Mouse (Mus musculus): ENCODE data around the gene Dph2. TPM values are rescaled to one million over a fixed set of nuclear protein-coding genes. Genes with fewer than 3 reads are reported as not detected.

The Dph2 gene
- polyA plus RNA-seq (2014; fragmentation: Nextera tagmentation; extraction: Ambion mirVana) = 19.2 and 19.9 TPM in 2 replicates

DNA sequence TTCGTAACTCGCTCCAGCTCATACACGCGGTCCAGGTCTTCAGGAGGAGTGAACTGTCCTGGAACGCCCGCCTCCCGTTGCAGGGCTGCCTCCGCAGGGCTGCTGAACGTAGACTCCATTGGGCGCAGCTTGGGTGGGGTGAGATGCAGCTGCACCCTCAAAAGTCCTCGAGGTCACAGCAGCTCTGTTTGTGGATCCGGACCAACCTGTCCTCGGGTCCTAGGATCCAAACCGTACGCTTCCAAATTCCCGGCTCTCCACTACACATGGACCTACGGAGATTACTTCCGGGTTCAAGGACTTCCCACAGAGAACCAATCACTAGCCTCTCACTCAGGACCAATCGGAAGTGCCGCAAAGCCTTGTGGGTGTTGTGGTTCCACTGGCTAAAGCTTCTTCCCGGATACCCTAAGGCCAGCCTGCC lies at the start of gene Dph2:
Dph2 (minus strand) TSS at position 295 of the 424 bp plus-strand sequence.
- under 1% methylated on average over 21 of the region's 21 CpGs for WGBS
- Histone ChIP-seq H3K9ac (replicated peaks; ENCODE audit: low read depth, low read length) (peak within 1 kb of the TSS; percentile 40; the same call in 1 of the 2 replicates), H3K4me3 (ENCODE audit: low read depth, low read length) (peak within 1 kb of the TSS; percentile 76), H3K4me2 (replicated peaks; ENCODE audit: low read depth, low read length) (peak within 1 kb of the TSS; percentile 88), H3K9me3 (ENCODE audit: control insufficient read depth, low read depth, low read length) (no peaks in the 10 kb centered on the region), H3K36me3 (ENCODE audit: control insufficient read depth, insufficient read depth, low read length) (peaks cover 13% of the 10 kb centered on the region), H3K27me3 (ENCODE audit: control insufficient read depth, insufficient read depth, low read length) (no peaks in the 10 kb centered on the region), H3K27ac (ENCODE audit: low read length) (no peak within 1 kb of the TSS), H3K4me1 (ENCODE audit: control insufficient read depth, insufficient read depth, low read length) (0 out of 2 replicates have a peak, but pooled peaks cover 7% of the 10 kb centered on the region)
- peak; percentile 86 for ATAC-seq (ENCODE audit: insufficient number of reproducible peaks, insufficient read depth, low FRiP score, low read depth)

- no peaks in the 10 kb centered on the region for H3K27me3 ChIP-seq (ENCODE audit: control insufficient read depth, insufficient read depth, low read length)
- no peak for ATAC-seq (ENCODE audit: insufficient number of reproducible peaks, insufficient read depth, low FRiP score, low read depth)
- no peaks in the 10 kb centered on the region; the same call in 1 of the 2 replicates for H3K36me3 ChIP-seq (ENCODE audit: control insufficient read depth, insufficient read depth, low read length)
- no peak overlapping the region for H3K9ac ChIP-seq (replicated peaks; ENCODE audit: low read depth, low read length)
- H3K4me1 ChIP-seq (ENCODE audit: control insufficient read depth, insufficient read depth, low read length) = no peaks in the 10 kb centered on the region
- WGBS = 97% methylated on average over 5 of the region's 5 CpGs
- H3K27ac ChIP-seq (ENCODE audit: low read length) = no peak overlapping the region
- no peaks in the 10 kb centered on the region for H3K9me3 ChIP-seq (ENCODE audit: control insufficient read depth, low read depth, low read length)
- H3K4me2 ChIP-seq (replicated peaks; ENCODE audit: low read depth, low read length) = no peak overlapping the region
- H3K4me3 ChIP-seq (ENCODE audit: low read depth, low read length) = no peak overlapping the region
Measured at GRCm38 (mm10) chr4:117936964-117937363, 45.1 kb upstream of the Dph2 start.

DNA sequence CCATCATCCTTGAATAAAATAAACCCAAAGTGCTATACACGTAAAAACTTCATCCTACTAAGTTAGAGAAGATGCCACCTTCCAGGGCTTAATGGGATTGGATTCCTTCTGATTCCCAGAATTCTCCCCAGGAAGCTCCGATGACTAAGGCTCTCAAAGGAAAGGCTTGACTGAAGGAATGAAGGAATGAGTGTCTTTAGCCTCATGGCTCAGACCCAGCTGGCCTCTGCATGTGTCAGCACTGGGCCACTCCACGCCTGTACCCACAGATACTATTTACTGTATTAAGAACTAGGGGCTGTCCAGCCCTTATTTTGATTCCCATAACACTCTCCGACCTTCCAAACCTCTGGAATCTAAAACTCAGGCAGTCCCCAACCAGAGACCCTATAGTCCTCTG lies 42.2 kb upstream of the Dph2 start:
- WGBS = 82% methylated on average over 4 of the region's 4 CpGs
- Histone ChIP-seq H3K27me3 (ENCODE audit: control insufficient read depth, insufficient read depth, low read length) (no peaks in the 10 kb centered on the region), H3K4me3 (ENCODE audit: low read depth, low read length) (no peak overlapping the region), H3K36me3 (ENCODE audit: control insufficient read depth, insufficient read depth, low read length) (no peaks in the 10 kb centered on the region; the same call in 1 of the 2 replicates), H3K4me2 (replicated peaks; ENCODE audit: low read depth, low read length) (no peak overlapping the region), H3K4me1 (ENCODE audit: control insufficient read depth, insufficient read depth, low read length) (peaks cover 6% of the 10 kb centered on the region), H3K27ac (ENCODE audit: low read length) (no peak overlapping the region), H3K9me3 (ENCODE audit: control insufficient read depth, low read depth, low read length) (no peaks in the 10 kb centered on the region), H3K9ac (replicated peaks; ENCODE audit: low read depth, low read length) (no peak overlapping the region)
- ATAC-seq (ENCODE audit: insufficient number of reproducible peaks, insufficient read depth, low FRiP score, low read depth) = no peak

DNA sequence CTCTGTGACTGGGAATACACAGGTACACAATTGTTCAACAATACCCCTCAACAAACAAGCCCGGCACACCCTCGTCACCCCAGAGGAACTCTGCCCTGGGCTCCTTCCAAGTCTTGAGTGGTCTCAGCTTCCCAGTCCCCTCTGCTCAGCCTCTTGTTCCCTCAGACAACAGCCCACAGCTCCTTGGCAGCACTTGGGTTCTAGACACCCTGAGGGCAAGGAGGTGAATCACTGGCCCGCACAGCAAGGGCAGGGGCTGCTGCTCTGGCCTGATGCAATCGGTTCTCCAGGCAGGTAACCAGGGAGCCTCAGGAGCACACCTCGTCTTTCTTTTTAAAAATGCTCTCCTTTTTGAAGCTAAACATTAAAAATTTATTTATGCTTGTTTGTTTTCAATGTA lies 41.4 kb upstream of the Dph2 start:
- no peak overlapping the region for H3K27ac ChIP-seq (ENCODE audit: low read length)
- H3K9me3 ChIP-seq (ENCODE audit: control insufficient read depth, low read depth, low read length) = no peaks in the 10 kb centered on the region
- H3K9ac ChIP-seq (replicated peaks; ENCODE audit: low read depth, low read length) = no peak overlapping the region
- no peak overlapping the region for H3K4me3 ChIP-seq (ENCODE audit: low read depth, low read length)
- H3K4me2 ChIP-seq (replicated peaks; ENCODE audit: low read depth, low read length) = no peak overlapping the region
- no peak for ATAC-seq (ENCODE audit: insufficient number of reproducible peaks, insufficient read depth, low FRiP score, low read depth)
- WGBS = 86% methylated on average over 5 of the region's 5 CpGs
- H3K4me1 ChIP-seq (ENCODE audit: control insufficient read depth, insufficient read depth, low read length) = peaks cover 13% of the 10 kb centered on the region
- no peaks in the 10 kb centered on the region; the same call in 1 of the 2 replicates for H3K36me3 ChIP-seq (ENCODE audit: control insufficient read depth, insufficient read depth, low read length)
- H3K27me3 ChIP-seq (ENCODE audit: control insufficient read depth, insufficient read depth, low read length) = no peaks in the 10 kb centered on the region

DNA sequence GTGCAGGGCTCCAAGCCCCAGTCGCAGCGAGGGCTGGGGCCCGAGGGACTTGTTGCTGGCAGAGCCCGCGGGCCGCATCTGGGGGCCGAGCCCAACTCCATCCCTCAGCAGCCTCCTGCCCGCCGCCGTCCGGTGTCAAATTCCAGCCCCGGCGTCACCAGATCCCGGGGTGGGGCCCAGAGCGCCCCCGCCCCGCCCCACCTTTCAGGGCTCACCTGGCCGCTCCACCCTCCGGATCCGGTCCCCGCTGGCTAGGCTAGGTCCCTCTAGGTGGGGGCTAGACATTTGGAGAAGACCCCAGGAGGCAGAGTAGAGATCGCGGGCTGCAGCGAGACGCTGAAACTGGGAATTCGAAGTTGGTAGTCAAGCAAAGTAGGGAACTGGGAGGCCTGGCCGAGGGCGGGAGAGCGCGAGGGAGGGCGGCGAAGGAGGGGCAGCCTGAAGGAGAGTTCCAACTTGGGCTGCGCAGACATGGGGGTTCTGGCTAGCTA lies 37.6 kb upstream of the Dph2 start, which contains the start of gene Artn:
Artn (minus strand) TSS at position 373 of the 491 bp plus-strand sequence.
- Histone ChIP-seq H3K36me3 (ENCODE audit: control insufficient read depth, insufficient read depth, low read length) (no peaks in the 10 kb centered on the region; the same call in 1 of the 2 replicates), H3K27me3 (ENCODE audit: control insufficient read depth, insufficient read depth, low read length) (0 out of 2 replicates have a peak, but pooled peaks cover 10% of the 10 kb centered on the region), H3K4me3 (ENCODE audit: low read depth, low read length) (peak within 1 kb of the TSS; percentile 40), H3K9ac (replicated peaks; ENCODE audit: low read depth, low read length) (no peak within 1 kb of the TSS; the same call in 1 of the 2 replicates), H3K4me1 (ENCODE audit: control insufficient read depth, insufficient read depth, low read length) (peaks cover 23% of the 10 kb centered on the region), H3K4me2 (replicated peaks; ENCODE audit: low read depth, low read length) (peak within 1 kb of the TSS; percentile 86), H3K27ac (ENCODE audit: low read length) (no peak within 1 kb of the TSS; the same call in 1 of the 2 replicates), H3K9me3 (ENCODE audit: control insufficient read depth, low read depth, low read length) (no peaks in the 10 kb centered on the region)
- ATAC-seq (ENCODE audit: insufficient number of reproducible peaks, insufficient read depth, low FRiP score, low read depth) = peak; percentile 71
- 2% methylated on average over 33 of the region's 33 CpGs for WGBS

- H3K27me3 ChIP-seq (ENCODE audit: control insufficient read depth, insufficient read depth, low read length) = 0 out of 2 replicates have a peak, but pooled peaks cover 10% of the 10 kb centered on the region
- H3K4me2 ChIP-seq (replicated peaks; ENCODE audit: low read depth, low read length) = peak overlapping the region; percentile 86
- peak; percentile 26; the same call in 1 of the 2 replicates for ATAC-seq (ENCODE audit: insufficient number of reproducible peaks, insufficient read depth, low FRiP score, low read depth)
- 3% methylated on average over 13 of the region's 13 CpGs for WGBS
- H3K4me1 ChIP-seq (ENCODE audit: control insufficient read depth, insufficient read depth, low read length) = peaks cover 23% of the 10 kb centered on the region
- no peaks in the 10 kb centered on the region; the same call in 1 of the 2 replicates for H3K36me3 ChIP-seq (ENCODE audit: control insufficient read depth, insufficient read depth, low read length)
- peak overlapping the region; percentile 40 for H3K4me3 ChIP-seq (ENCODE audit: low read depth, low read length)
- H3K9ac ChIP-seq (replicated peaks; ENCODE audit: low read depth, low read length) = no peak overlapping the region; the same call in 1 of the 2 replicates
- no peak overlapping the region; the same call in 1 of the 2 replicates for H3K27ac ChIP-seq (ENCODE audit: low read length)
- no peaks in the 10 kb centered on the region for H3K9me3 ChIP-seq (ENCODE audit: control insufficient read depth, low read depth, low read length)
Measured at GRCm38 (mm10) chr4:117928699-117929241, 36.9 kb upstream of the Dph2 start.

- H3K27me3 ChIP-seq (ENCODE audit: control insufficient read depth, insufficient read depth, low read length) = 0 out of 2 replicates have a peak, but pooled peaks cover 10% of the 10 kb centered on the region
- peak overlapping the region; percentile 86 for H3K4me2 ChIP-seq (replicated peaks; ENCODE audit: low read depth, low read length)
- H3K9me3 ChIP-seq (ENCODE audit: control insufficient read depth, low read depth, low read length) = no peaks in the 10 kb centered on the region
- H3K36me3 ChIP-seq (ENCODE audit: control insufficient read depth, insufficient read depth, low read length) = no peaks in the 10 kb centered on the region; the same call in 1 of the 2 replicates
- ATAC-seq (ENCODE audit: insufficient number of reproducible peaks, insufficient read depth, low FRiP score, low read depth) = no peak
- 23% methylated on average over 6 of the region's 6 CpGs for WGBS
- no peak overlapping the region for H3K9ac ChIP-seq (replicated peaks; ENCODE audit: low read depth, low read length)
- H3K4me1 ChIP-seq (ENCODE audit: control insufficient read depth, insufficient read depth, low read length) = peaks cover 23% of the 10 kb centered on the region
- H3K4me3 ChIP-seq (ENCODE audit: low read depth, low read length) = no peak overlapping the region
- H3K27ac ChIP-seq (ENCODE audit: low read length) = no peak overlapping the region
Measured at GRCm38 (mm10) chr4:117928234-117928633, 36.4 kb upstream of the Dph2 start.

GRCm38 (mm10) chr4:117926545-117927482 lies 35.0 kb upstream of the Dph2 start:
- peaks cover 23% of the 10 kb centered on the region for H3K4me1 ChIP-seq (ENCODE audit: control insufficient read depth, insufficient read depth, low read length)
- no peak overlapping the region for H3K27ac ChIP-seq (ENCODE audit: low read length)
- peak overlapping the region; percentile 82 for H3K4me2 ChIP-seq (replicated peaks; ENCODE audit: low read depth, low read length)
- H3K4me3 ChIP-seq (ENCODE audit: low read depth, low read length) = peak overlapping the region; percentile 44
- no peaks in the 10 kb centered on the region for H3K9me3 ChIP-seq (ENCODE audit: control insufficient read depth, low read depth, low read length)
- 2% methylated on average over 71 of the region's 71 CpGs for WGBS
- H3K9ac ChIP-seq (replicated peaks; ENCODE audit: low read depth, low read length) = peak overlapping the region; percentile 29; the same call in 1 of the 2 replicates
- no peaks in the 10 kb centered on the region for H3K36me3 ChIP-seq (ENCODE audit: control insufficient read depth, insufficient read depth, low read length)
- H3K27me3 ChIP-seq (ENCODE audit: control insufficient read depth, insufficient read depth, low read length) = 0 out of 2 replicates have a peak, but pooled peaks cover 10% of the 10 kb centered on the region
- ATAC-seq (ENCODE audit: insufficient number of reproducible peaks, insufficient read depth, low FRiP score, low read depth) = peak; percentile 20; the same call in 1 of the 2 replicates
